Mouse (Mus musculus): ENCODE results near the gene Gatad2b. TPM values are rescaled to one million over a fixed set of nuclear protein-coding genes. Genes with fewer than 3 reads are reported as not detected.

Gene Gatad2b
- total and polyA plus RNA-seq, 3 experiments = 8.4 to 22.6 (median 8.9) TPM

- TF ChIP-seq ZKSCAN1 (IDR thresholded peaks at IDR 0.05; ENCODE audit: borderline replicate concordance, low read depth, low read length) = no peak
- no peak for TF ChIP-seq ETS1 (conservative IDR thresholded peaks at IDR 0.05; ENCODE audit: low read depth, low read length)
- no peak for TF ChIP-seq CHD1 (IDR thresholded peaks at IDR 0.05; ENCODE audit: low read depth, low read length)
- TF ChIP-seq MXI1 (IDR thresholded peaks at IDR 0.05; ENCODE audit: low read depth, low read length) = no peak
- TF ChIP-seq NELFE (IDR thresholded peaks at IDR 0.05; ENCODE audit: low read depth, low read length) = no peak
- TF ChIP-seq ZMIZ1 (IDR thresholded peaks at IDR 0.05; ENCODE audit: low read depth, low read length) = no peak
- no peak for TF ChIP-seq SMC3 (IDR thresholded peaks at IDR 0.05; ENCODE audit: low read depth, low read length)
- TF ChIP-seq RCOR1 (conservative IDR thresholded peaks at IDR 0.05; ENCODE audit: low read depth, low read length) = no peak
- TF ChIP-seq CHD2 (IDR thresholded peaks at IDR 0.05; ENCODE audit: low read length) = no peak
- no peak for TF ChIP-seq PAX5 (IDR thresholded peaks at IDR 0.05; ENCODE audit: low read length)
- TF ChIP-seq NRF1 (IDR thresholded peaks at IDR 0.05; ENCODE audit: low read depth, low read length) = no peak
- no peak for TF ChIP-seq TBP (conservative IDR thresholded peaks at IDR 0.05; ENCODE audit: low read depth, low read length)
- no peak for TF ChIP-seq USF2 (conservative IDR thresholded peaks at IDR 0.05; ENCODE audit: low read depth, low read length)
- TF ChIP-seq CTCF (conservative IDR thresholded peaks at IDR 0.05 in 1 of 2, IDR thresholded peaks at IDR 0.05 in 1 of 2; ENCODE audit: low read depth in 2 of 2, low read length in 2 of 2) = no peak
- TF ChIP-seq KAT2A (IDR thresholded peaks at IDR 0.05; ENCODE audit: insufficient replicate concordance, low read length) = no peak
- no peaks in the 10 kb centered on the region for H3K9me3 ChIP-seq (replicated peaks; ENCODE audit: low read length)
- no peaks in the 10 kb centered on the region for H3K27me3 ChIP-seq (replicated peaks)
- in situ Hi-C loops (cut with MboI; ENCODE audit: low pct_ligation_motif_present, low pct_unique_long_range_greater_than_20kb, low sequenced_read_pairs) (no loop called here), dilution Hi-C loops (cut with MboI; ENCODE audit: extremely low pct_ligation_motif_present, extremely low pct_unique_long_range_greater_than_20kb, low sequenced_read_pairs) (no loop called here)
- no peaks in the 10 kb centered on the region for H3K4me1 ChIP-seq (ENCODE audit: control insufficient read depth in 1 of 2, insufficient read depth in 2 of 2)
- H3K27ac ChIP-seq (ENCODE audit: insufficient read depth, low read depth) = no peak overlapping the region
- no peaks in the 10 kb centered on the region for H3K79me2 ChIP-seq (replicated peaks; ENCODE audit: control insufficient read depth, extremely low read depth, insufficient read depth, poor library complexity, severe bottlenecking)
- H3K4me3 ChIP-seq (replicated peaks in 1 of 3; ENCODE audit: low read depth in 2 of 3, low read length in 2 of 3, poor library complexity in 1 of 3) = no peak overlapping the region
- no peak overlapping the region for H3K4me2 ChIP-seq (ENCODE audit: insufficient read depth, low read depth, poor library complexity, severe bottlenecking)
- no peak for DNase-seq (ENCODE audit: extremely low read depth)
- H3K9ac ChIP-seq (ENCODE audit: insufficient read depth, low read depth) = no peak overlapping the region
- peaks cover 94 to 98% of the 10 kb centered on the region in 2 experiments for H3K36me3 ChIP-seq (replicated peaks in 1 of 2; ENCODE audit: control insufficient read depth in 1 of 2, insufficient read depth in 1 of 2, low read length in 1 of 2)
These were observed 17.7 kb upstream of the Gatad2b start for GRCm38 (mm10) chr3:90275286-90275685.

GRCm38 (mm10) chr3:90276858-90277257 lies 16.1 kb upstream of the Gatad2b start:
- Histone ChIP-seq H3K27ac (ENCODE audit: insufficient read depth, low read depth) (no peak overlapping the region), H3K4me1 (ENCODE audit: control insufficient read depth in 1 of 2, insufficient read depth in 2 of 2) (no peaks in the 10 kb centered on the region), H3K9ac (ENCODE audit: insufficient read depth, low read depth) (no peak overlapping the region), H3K79me2 (replicated peaks; ENCODE audit: control insufficient read depth, extremely low read depth, insufficient read depth, poor library complexity, severe bottlenecking) (no peaks in the 10 kb centered on the region), H3K4me2 (ENCODE audit: insufficient read depth, low read depth, poor library complexity, severe bottlenecking) (no peak overlapping the region), H3K36me3 (replicated peaks in 1 of 2; ENCODE audit: control insufficient read depth in 1 of 2, insufficient read depth in 1 of 2, low read length in 1 of 2) (peaks cover 88 to 96% of the 10 kb centered on the region in 2 experiments), H3K27me3 (replicated peaks) (no peaks in the 10 kb centered on the region), H3K9me3 (replicated peaks; ENCODE audit: low read length) (no peaks in the 10 kb centered on the region), H3K4me3 (replicated peaks in 1 of 3; ENCODE audit: low read depth in 2 of 3, low read length in 2 of 3, poor library complexity in 1 of 3) (no peak overlapping the region)
- dilution Hi-C loops (cut with MboI; ENCODE audit: extremely low pct_ligation_motif_present, extremely low pct_unique_long_range_greater_than_20kb, low sequenced_read_pairs) (no loop called here), in situ Hi-C loops (cut with MboI; ENCODE audit: low pct_ligation_motif_present, low pct_unique_long_range_greater_than_20kb, low sequenced_read_pairs) (no loop called here)
- TF ChIP-seq NELFE (IDR thresholded peaks at IDR 0.05; ENCODE audit: low read depth, low read length) = no peak
- DNase-seq (ENCODE audit: extremely low read depth) = no peak

- no peak overlapping the region for H3K4me3 ChIP-seq (replicated peaks in 1 of 3; ENCODE audit: low read depth in 2 of 3, low read length in 2 of 3, poor library complexity in 1 of 3)
- H3K4me2 ChIP-seq (ENCODE audit: insufficient read depth, low read depth, poor library complexity, severe bottlenecking) = no peak overlapping the region
- TF ChIP-seq ZMIZ1 (IDR thresholded peaks at IDR 0.05; ENCODE audit: low read depth, low read length) (no peak), ZKSCAN1 (IDR thresholded peaks at IDR 0.05; ENCODE audit: borderline replicate concordance, low read depth, low read length) (no peak), ELF1 (IDR thresholded peaks at IDR 0.05; ENCODE audit: low read depth, low read length) (no peak), TCF12 (IDR thresholded peaks at IDR 0.05; ENCODE audit: low read depth, low read length) (no peak), HCFC1 (IDR thresholded peaks at IDR 0.05; ENCODE audit: low read depth, low read length) (no peak), RCOR1 (conservative IDR thresholded peaks at IDR 0.05; ENCODE audit: low read depth, low read length) (no peak), CTCF (conservative IDR thresholded peaks at IDR 0.05 in 1 of 2, IDR thresholded peaks at IDR 0.05 in 1 of 2; ENCODE audit: low read depth in 2 of 2, low read length in 2 of 2) (no peak), MAZ (IDR thresholded peaks at IDR 0.05; ENCODE audit: low read depth, low read length) (no peak), POLR2AphosphoS2 (IDR thresholded peaks at IDR 0.05; ENCODE audit: low read depth, low read length) (no peak), CHD1 (IDR thresholded peaks at IDR 0.05; ENCODE audit: low read depth, low read length) (no peak), CHD2 (IDR thresholded peaks at IDR 0.05; ENCODE audit: low read length) (no peak)
- no peak overlapping the region for H3K27ac ChIP-seq (ENCODE audit: insufficient read depth, low read depth)
- no peak for DNase-seq (ENCODE audit: extremely low read depth)
- no peaks in the 10 kb centered on the region for H3K79me2 ChIP-seq (replicated peaks; ENCODE audit: control insufficient read depth, extremely low read depth, insufficient read depth, poor library complexity, severe bottlenecking)
- H3K27me3 ChIP-seq (replicated peaks) = no peaks in the 10 kb centered on the region
- no peaks in the 10 kb centered on the region for H3K4me1 ChIP-seq (ENCODE audit: control insufficient read depth in 1 of 2, insufficient read depth in 2 of 2)
- peaks cover 79 to 95% of the 10 kb centered on the region in 2 experiments for H3K36me3 ChIP-seq (replicated peaks in 1 of 2; ENCODE audit: control insufficient read depth in 1 of 2, insufficient read depth in 1 of 2, low read length in 1 of 2)
- in situ Hi-C loops (cut with MboI; ENCODE audit: low pct_ligation_motif_present, low pct_unique_long_range_greater_than_20kb, low sequenced_read_pairs) = no loop called here
- H3K9me3 ChIP-seq (replicated peaks; ENCODE audit: low read length) = no peaks in the 10 kb centered on the region
- no peak overlapping the region for H3K9ac ChIP-seq (ENCODE audit: insufficient read depth, low read depth)
- dilution Hi-C loops (cut with MboI; ENCODE audit: extremely low pct_ligation_motif_present, extremely low pct_unique_long_range_greater_than_20kb, low sequenced_read_pairs) = no loop called here
These were observed 15.2 kb upstream of the Gatad2b start for GRCm38 (mm10) chr3:90277793-90278192.
